Mouse (Mus musculus): ENCODE data around the gene Nrf1.

Gene Nrf1

DNA sequence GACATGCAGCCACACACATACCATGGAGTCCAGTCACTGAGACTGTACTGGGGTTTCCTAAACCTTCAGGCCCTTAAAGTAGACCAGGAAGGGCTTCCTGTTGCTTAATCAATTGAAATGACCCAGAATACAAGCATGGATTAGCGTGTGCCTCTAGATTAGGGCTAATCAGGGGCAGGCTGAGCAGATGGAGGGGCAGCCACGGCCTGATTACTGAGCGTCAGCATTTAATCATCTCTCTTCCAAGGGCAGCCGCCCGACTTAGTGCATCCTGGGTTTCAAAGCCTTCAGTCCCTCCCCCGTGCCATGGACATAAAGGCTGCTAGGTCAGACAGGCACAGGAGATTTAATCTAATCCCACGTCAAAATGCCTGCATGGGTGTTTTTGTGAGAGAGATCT, 99.3 kb downstream of the Nrf1 start:
- in situ Hi-C loops (cut with MseI, MboI), result no loop called here

DNA sequence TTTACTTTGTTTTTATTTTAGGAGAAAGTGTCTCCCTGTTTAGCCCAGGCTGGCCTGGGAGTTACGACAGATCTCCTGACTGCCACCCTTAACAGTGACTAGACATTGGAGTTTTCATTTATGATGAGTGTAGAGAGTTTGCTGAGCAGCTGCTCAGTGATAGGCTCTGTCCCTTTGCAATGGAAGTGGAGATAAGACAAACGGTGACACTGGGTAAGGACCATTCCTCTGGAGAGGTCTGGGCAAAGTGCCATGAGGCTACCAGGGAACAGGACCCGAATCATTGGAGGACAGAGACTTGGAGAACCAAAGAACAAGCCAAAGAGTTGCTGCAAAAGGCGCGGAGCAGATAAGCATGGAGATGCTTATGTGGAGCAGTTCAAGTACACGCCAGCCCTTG, 100.0 kb downstream of the Nrf1 start:
- in situ Hi-C loops (cut with MseI, MboI), result no loop called here

DNA sequence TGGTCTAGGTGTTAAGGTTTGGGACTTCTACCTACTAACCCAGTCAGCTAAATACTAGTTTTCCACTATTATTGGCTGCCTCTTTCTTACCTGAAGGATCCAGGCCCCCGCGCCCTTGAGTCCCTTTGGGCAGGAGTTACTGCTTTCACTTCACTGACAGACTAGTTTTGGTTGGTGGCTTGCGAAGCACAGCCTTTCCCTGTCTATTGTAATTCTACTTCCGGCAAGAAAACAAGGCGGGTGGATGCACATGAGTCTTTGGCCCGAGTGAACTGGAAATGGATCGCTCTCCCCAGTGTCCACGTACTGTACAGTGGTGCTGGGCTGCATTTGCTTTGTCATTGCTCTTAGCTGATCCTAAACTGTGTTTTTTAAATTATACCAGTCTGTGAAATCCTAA, 102.7 kb downstream of the Nrf1 start:
- in situ Hi-C loops (cut with MseI, MboI), result no loop called here

DNA sequence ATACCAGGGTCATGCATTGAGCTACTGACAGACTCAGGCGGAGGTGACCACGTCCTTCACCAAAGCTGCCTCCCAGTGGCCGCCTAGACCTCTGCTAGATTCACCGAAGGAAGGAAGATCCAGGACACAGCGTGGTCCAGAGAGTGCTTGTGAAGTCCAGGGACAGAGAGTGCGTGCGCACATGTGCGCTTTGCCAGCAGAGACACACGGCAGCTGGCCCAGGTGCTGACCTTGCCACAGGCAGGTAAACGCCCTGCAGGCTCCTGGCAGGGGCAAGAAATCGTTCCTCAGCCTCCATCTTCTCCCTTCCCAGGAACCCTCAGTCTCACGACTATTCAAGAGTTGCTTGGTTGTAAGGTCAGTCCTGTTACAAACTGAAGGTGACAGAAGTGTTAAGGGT, 104.4 kb downstream of the Nrf1 start:
- in situ Hi-C loops (cut with MseI, MboI), result no loop called here

DNA sequence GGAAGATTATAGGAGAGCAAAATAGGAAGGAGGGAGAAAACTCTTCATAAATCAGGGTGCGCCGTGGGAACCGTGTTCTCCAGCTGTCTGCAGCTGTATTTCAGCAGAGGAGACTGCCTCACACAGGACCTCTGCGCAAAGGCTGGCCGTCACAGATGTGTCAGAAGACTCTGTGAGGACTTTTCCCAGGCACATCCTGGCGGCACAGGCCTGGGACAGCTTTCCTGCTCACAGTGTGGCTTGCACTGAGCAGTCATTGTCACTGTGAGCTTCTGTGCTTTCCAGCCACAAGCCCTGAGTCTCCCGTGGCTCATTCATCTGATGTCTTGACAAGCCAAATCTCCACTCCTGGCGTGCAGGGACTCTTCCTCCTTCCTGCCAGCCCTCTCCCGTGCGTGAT, 104.9 kb downstream of the Nrf1 start:
- in situ Hi-C loops (cut with MseI, MboI), result no loop called here

DNA sequence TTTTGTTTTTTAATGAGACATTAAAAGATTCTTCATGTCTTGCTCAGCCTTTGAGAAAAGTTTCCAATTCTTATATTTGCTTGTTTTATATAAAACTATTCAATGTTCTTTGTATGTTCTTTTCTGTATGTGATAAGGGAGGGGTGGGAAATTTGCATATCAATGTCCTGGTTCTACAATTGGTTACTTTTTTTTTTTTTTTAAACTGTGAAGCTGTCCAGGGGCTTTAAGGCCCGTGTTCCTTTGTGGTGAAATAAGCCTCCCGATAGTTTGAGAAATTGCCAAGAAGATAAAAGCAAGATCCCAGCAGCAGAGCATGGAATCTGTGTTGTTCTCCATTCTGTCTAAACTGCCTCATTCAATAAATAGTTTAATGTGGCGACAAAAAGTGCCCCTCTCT, 105.3 kb downstream of the Nrf1 start:
- in situ Hi-C loops (cut with MseI, MboI), result no loop called here

DNA sequence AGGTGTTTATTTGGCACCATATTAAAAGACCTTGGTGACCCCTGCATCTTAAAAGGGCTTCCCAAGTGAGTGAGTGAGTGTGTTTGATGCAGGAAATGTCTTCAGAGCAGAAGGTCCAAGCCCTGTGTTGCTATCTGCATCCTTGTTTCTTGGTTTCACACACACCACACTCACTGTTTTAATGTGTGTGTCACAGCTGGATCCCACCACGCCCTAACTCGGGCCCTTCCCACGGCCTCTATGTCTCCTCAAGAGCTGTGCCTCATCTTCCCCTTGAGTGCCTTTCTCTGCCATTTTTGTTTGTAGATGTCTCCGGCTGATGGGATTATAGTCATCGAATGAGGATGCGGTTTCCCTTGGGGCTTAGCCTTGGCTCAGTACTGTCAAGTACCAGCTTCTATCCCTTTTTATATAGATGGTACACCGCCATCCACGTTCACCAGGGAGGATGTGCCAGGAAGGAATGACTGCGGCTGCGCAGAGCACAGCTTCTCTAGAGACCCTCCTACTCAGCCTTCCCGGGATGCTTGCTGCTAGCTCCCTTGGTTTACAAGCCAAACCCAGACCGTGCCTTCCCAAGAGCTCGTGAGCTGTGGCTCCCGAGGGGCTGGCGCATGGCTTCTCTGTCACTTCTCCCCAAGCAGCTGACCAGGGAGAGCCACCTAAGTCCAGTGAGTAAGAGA, 106.1 kb downstream of the Nrf1 start:
- in situ Hi-C loops (cut with MseI, MboI), result no loop called here

DNA sequence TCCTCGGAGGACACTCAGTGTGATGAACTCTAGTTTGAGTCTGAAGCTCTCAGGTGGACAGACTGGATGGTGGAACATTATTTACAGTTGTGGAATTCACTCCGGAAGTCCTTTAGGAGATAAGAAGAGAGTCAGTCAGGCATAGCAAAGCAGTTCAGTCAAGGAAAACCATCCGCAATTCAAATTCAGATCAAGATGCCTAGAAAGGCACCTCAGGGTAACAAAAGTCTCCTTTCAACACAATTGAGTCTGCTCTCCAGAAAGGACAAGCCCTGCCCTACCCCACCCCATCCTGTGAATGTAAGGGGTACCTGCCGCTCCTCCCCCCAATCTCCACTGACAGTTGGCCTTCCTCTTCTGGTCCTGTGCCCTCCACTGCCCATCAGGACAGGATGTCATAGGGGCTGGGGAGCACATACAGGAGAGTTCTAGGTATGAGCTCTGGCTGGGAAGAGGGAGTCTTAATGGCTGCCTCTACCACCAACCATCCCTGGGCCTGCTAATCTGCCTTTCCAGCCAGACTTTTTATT, 111.8 kb downstream of the Nrf1 start:
- in situ Hi-C loops (cut with MseI, MboI), result no loop called here

DNA sequence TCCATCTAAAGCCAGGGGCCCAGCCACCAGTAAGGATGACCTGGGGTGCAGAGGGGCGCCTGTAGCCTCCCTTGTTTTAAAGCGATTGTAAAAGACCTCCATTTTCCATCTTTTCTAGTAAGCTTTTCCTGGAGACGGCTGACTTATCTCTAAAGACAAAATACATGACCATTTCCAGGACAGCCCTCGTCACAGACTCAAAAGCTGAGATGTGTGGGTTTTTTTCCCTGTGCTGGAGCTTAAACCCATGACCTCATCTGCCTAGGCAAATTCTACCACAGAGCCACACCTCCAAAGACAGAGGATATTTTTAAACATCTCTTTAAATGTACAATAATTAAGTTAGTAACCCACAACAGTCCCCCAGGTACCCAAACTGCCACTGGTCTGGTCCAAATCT, 112.6 kb downstream of the Nrf1 start:
- in situ Hi-C loops (cut with MseI, MboI), result no loop called here

DNA sequence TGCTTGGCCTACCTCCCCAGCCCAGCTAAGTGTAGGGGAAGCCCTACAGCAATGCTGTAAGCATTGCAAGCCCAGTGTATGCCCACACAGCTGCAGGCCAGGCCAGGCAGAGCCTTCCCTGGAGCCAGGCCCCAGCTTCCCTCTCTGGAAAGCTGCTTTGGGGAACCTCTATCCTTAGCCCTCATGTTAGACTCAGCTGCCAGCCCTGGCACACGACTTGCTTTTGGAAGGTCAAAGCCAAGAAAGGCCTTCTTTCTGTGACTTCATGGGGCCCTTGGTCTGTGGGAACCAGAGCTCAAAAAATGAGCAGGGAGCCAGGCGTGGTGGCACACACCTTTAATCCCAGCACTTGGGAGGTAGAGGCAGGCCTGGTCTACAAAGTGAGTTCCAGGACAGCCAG, 113.8 kb downstream of the Nrf1 start:
- in situ Hi-C loops (cut with MseI, MboI), result no loop called here

DNA sequence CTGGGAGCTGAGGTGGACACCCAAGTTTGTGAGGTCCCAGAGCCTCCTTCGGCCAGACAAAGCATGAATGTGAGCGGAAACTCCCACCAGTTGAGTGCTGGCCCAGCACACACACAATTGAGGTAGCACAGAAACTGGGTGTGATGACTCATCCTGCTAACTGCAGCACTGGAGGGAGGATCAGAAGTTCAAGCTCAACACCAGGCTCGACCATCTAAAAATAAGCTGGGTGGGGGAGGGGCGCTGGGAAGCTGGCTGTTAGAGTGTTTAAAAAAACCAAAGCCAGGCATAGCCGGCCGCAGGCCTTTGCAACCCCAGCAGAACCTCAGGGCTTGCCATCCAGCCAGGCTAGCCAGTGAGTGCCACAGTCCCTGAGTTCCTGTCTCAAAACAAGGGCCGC, 114.3 kb downstream of the Nrf1 start:
- in situ Hi-C loops (cut with MseI, MboI), result no loop called here

DNA sequence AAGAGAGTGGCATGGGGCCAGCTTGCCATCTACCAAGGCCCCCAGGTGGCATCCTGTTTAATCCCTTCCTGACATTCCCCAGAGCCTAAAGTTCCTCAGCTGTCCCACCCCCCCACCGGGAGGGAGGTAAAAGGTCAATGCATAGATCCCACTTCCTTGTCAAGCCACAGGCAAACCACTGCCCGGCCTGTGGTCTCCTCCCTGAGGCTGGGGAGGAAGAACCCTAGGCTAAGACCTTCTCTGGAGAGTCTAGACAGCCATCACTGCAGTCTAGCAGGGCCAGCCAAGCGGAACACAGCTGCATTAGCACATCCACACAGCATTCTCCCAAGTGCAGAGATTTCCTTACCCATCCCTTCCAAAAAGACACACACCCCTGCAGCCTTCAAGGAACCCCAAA, 118.6 kb downstream of the Nrf1 start:
- in situ Hi-C loops (cut with MseI, MboI), result no loop called here

DNA sequence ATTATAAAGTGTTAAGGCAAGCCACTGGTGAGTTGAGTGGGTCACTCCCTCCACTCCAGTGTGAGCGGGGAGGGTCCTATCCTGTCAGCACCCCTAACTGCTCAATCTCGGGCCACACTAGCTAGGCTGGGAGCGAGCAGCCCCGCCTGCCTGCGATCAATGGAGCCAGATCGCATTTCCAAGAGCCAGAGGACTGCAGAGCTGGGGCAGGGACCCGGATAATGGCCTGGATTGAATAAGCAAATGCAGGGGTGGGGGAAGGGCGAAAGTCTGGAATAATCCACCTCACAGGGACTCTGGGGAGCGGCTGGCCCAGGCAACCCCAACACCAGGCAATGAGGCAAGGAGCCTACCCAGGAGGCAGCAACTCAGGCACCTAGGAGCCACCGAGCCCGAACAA, 119.4 kb downstream of the Nrf1 start:
- in situ Hi-C loops (cut with MseI, MboI), result no loop called here

DNA sequence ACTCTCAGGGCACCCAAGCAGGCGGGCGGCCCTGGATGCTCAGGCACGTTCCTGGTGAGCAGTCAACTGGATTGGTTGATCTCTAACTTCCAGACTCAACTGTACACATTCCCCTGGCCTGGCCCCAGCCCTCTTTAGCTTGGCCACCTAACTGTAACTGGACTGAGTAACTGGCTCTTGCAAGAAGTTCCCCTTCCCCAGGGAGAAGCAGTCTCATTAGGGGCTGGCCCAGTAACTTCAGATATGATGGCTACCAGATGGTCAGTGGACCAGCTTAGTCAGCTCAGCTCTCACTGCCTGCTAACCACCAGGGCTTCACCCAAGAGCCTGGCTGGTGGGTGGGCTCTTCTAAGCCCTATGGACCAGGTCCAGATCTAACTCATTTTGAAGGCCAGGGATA, 120.5 kb downstream of the Nrf1 start:
- in situ Hi-C loops (cut with MseI, MboI), result no loop called here

DNA sequence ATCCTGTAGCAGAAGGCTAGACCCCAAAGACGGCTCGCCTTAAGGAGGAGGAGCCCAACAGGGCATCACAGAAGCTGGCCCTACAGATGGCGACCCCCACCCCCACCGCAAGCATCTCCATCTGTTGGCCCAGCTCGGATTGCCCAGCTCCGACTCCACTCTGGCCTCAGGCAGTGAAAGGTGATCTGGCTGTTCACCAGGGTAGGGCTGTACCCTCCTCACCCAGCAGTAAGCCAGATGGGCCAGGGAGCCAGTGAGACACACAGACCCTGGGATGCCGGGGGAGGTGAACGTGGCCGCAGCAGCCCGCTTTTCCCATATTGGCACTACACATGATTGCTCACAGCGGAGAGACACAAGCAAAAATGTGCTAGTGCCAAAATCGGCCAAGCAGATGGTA, 121.4 kb downstream of the Nrf1 start:
- in situ Hi-C loops (cut with MseI, MboI), result no loop called here

DNA sequence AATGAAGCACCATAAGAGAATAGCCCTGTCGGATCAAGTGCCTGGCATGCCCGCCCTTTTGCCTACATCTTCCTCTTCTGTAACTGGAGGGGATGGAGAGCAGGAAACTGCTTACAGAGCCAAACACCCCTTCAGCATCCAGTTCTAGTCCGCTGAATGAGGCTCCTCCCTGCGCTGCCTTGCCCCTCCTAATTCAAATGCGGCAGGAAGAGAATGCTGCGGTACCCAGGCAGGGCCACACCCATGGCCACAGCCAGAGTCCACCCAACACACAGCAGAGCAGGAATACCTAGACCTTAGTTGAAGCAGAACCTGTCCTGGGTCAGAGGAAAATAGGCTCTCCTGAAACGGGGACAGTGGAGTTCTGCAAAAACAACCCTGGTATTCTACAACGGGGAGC, 123.4 kb downstream of the Nrf1 start:
- in situ Hi-C loops (cut with MseI, MboI), result no loop called here

DNA sequence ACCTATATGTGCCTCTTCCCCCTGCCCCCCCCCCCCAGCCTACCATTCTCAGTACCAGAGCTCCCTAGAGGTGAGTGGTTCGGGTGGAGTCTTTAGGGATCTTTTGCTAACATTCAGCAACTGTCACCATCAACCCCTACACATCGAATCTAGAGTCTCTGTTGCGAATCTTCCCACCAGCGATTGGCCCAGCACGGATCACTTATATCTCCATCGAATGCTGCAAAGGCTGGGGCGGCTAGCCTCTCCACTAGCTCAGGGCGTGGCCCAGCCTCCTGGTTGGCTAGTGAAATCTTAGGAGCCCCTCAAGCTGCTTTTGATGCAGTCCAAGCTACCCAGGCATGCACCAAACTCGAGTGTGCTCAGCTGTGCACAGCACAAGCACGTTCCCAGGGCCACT, 124.2 kb downstream of the Nrf1 start:
- in situ Hi-C loops (cut with MseI, MboI), result no loop called here

DNA sequence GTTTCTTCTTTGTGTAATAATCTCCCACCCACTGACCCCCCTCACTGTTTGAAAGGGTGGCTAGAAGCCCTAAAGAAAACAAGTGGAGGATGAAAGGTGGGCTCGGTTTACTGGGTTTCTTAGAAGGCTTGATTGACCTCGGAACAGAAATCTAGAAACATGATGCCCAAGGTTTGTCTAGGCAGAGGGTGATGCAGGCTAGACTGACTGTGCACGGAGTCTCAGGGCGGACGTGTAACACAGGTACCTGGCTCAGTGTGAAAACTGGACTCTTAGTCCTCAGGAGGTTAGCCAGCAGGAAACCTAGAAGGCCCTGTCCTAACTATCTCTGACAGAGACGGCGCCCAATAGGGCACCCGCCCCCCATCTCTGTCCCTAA, 124.6 kb downstream of the Nrf1 start:
- in situ Hi-C loops (cut with MseI, MboI), result no loop called here

DNA sequence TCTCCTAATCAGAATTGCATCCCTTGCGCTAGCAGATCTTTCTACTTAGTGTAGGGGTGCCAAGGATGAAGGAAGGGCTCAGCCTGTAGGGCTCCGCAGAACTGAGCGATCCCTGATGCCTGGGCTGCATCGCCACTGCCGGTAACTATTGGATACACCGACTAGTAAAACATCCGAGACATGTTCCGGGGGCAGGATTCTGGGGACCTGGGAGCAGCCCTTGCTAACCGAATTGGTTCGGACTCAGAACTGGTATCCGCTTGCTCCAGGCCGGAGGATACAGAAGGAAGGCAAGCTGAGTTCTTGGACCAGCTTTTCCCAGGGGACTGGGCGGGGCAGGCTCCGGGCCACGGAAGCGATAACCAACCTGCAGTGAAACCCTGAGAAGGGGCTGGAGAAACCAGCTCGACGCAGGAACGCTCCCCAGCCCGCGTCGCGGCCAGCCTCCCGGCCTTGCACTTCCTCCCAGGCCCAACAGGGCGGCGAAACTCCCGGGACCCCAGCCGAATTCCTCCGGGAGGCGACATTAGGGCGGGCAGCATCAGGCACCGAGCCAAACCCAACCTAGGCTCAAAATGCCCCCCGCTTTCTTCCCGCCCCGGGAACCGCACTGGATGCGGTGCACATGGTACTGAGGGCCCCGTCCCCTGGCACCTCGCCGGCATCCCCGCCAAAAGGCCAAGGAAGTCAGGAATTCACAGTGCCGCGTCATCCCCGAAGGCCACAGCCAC, 125.2 kb downstream of the Nrf1 start:
- in situ Hi-C loops (cut with MseI, MboI), result no loop called here

DNA sequence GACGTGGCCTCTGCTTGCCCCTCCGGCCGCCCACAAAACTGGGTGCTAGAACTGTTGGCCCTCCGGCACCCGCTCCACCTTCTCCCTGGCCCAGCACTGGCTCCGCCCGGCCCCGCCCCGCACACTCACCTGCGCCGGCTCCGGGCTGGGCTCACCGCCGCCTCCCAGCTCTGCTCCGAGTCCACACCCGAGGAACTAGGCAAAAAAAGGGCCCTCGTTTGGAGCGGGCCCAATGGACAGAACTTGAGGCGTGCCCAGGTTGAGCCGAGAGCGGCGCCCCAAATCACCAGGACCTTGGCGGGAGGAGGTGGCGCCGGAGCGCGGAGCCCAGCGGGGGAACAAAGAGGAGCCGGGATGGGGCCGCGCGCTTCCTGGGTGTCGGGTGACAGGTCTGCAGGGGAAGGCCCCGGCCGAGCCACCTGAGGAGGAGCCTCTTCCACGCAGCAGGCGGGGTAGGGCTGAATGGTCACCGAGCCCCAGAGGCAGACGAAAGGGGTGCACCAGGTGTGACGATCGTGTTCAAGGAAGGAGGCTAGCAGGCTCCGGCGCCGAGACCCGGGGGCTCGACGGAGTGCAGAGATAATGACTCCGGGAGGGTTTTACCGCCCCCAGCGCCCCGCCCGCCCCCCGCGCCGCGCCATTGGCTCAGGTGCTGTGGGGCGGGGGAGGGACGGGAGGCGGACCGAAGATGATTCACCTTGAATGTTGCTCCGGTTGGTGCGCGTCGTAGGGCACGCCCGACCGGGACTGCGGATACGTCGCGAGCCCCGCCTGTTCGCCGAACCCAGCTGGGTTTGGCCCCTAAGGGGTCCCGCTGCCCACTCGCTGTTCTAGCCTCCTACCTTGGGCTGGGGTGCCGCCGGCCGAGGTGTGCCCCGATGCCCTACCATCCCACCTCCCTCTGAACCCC, 126.0 kb downstream of the Nrf1 start:
- in situ Hi-C loops (cut with MseI, MboI), result no loop called here

DNA sequence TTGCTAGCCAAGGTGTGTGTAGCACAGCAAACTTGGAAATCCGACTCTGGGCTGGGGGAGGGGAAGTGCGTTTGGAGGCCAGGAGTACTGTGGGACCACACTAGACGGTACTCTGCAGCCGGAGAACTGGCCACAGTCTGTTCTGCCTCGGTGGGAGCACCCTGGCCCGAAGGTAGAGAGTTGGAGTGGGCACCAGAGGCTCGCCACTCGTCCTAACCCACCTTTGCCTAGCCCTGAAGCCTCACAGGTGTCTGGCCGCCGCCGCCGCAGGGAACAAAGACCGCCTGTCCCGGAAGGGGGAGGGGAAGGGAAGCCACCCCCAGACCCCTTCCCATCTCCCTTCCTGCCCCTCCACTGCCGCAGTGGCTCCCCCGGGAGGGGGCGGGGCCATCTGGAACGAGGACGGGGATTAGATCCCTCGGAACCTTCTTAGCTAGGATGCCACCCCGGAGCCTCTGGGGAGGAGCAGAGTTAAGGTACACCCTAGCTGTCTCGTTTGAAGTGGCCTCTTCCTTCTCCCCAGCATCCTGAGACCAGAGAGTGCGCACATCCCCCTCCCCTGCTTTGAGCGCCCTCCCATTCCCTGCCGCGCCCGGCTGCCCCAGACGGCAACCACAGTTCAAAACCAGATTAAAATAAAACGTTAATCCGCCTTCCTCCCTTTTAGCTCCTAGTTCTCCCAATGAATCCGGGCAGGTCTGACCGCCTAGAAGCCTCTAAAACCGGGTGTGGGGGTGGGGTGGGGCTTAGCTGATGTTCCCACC, 126.9 kb downstream of the Nrf1 start:
- in situ Hi-C loops (cut with MseI, MboI), result no loop called here
